Mouse (Mus musculus): ENCODE data around the gene Slc7a11.

- TF ChIP-seq GATA1 (IDR thresholded peaks at IDR 0.05; ENCODE audit: borderline replicate concordance, low read length) (no peak), FLI1 (IDR thresholded peaks at IDR 0.05; ENCODE audit: low read length) (no peak)
These were observed 429.0 kb downstream of the Slc7a11 start for GRCm38 (mm10) chr3:50014396-50014795.

All from megakaryocyte, embryonic 14.5 days (primary cell).